Mouse (Mus musculus): Measurements from ENCODE around the gene Tns2. TPM values are rescaled to one million over a fixed set of nuclear protein-coding genes. Genes with fewer than 3 reads are reported as not detected.

Gene Tns2
- total RNA-seq, 2 experiments from 2014 or later: 38.8 to 41.9 TPM

Other genes with a start within 250 kb of the Tns2 start
- not detected for gene Krt1, start 249.6 kb upstream of the Tns2 start, total RNA-seq (2021)
- not detected for gene Krt77, start 230.7 kb upstream of the Tns2 start, total RNA-seq (2021)
- not detected for gene Krt76, start 207.5 kb upstream of the Tns2 start, total RNA-seq (2021)
- gene Krt4, start 175.7 kb upstream of the Tns2 start, total RNA-seq (2021): under 1 TPM in 1 of 2 experiments, not detected in 1; 0.21 TPM
- gene Krt79, start 160.1 kb upstream of the Tns2 start, total RNA-seq (2021): not detected
- gene Krt78, start 146.1 kb upstream of the Tns2 start, total RNA-seq (2021): not detected
- 1 to 10 TPM; 1.4 to 1.7 TPM for gene Krt8, start 95.9 kb upstream of the Tns2 start, total RNA-seq (2021)
- gene Krt18, start 72.2 kb upstream of the Tns2 start, total RNA-seq (2021): 1 to 10 TPM; 1.5 to 2.5 TPM
- gene Eif4b, start 26.6 kb upstream of the Tns2 start, total RNA-seq (2021): 100 to 1,000 TPM; 151 to 152 TPM
- gene Spryd3, start 35.8 kb downstream of the Tns2 start, total RNA-seq (2021): 10 to 100 TPM; 14.2 to 14.8 TPM
- 10 to 100 TPM; 66.0 to 77.5 TPM for gene Igfbp6, start 43.9 kb downstream of the Tns2 start, total RNA-seq (2021)
- under 1 TPM; 0.14 to 0.27 TPM for gene Soat2, start 50.1 kb downstream of the Tns2 start, total RNA-seq (2021)
- gene Zfp740, start 102.8 kb downstream of the Tns2 start, total RNA-seq (2021): 10 to 100 TPM; 42.8 to 52.6 TPM
- 10 to 100 TPM; 23.9 to 25.5 TPM for gene Csad, start 104.3 kb downstream of the Tns2 start, total RNA-seq (2021)
- gene Itgb7, start 131.5 kb downstream of the Tns2 start, total RNA-seq (2021): 1 to 10 TPM in 1 of 2 experiments, under 1 TPM in 1; 0.59 to 1.3 TPM
- gene Rarg, start 157.1 kb downstream of the Tns2 start, total RNA-seq (2021): 10 to 100 TPM; 12.4 to 22.2 TPM
- gene Gm9918, start 170.2 kb downstream of the Tns2 start, total RNA-seq (2021): not detected
- gene Mfsd5, start 179.0 kb downstream of the Tns2 start, total RNA-seq (2021): 10 to 100 TPM; 16.1 to 17.6 TPM
- gene Espl1, start 195.9 kb downstream of the Tns2 start, total RNA-seq (2021): 1 to 10 TPM; 5.3 to 7.8 TPM
- 100 to 1,000 TPM; 278 to 289 TPM for gene Pfdn5, start 225.7 kb downstream of the Tns2 start, total RNA-seq (2021)
- 10 to 100 TPM; 18.7 to 20.8 TPM for gene Myg1, start 231.3 kb downstream of the Tns2 start, total RNA-seq (2021)